Mouse (Mus musculus) hindbrain, embryonic 16.5 days (tissue): ENCODE measurements at regions not wholly inside any gene's neighbourhood (a gene's known extent, or its start where the extent isn't known, plus 50 kb on each side); places are given as distances from the start of the nearest gene placed in this dataset.
A peak's percentile ranks its signal among the peaks of the same experiment; 100 is the strongest.

ENCODE experiments used
- ATAC-seq: fragments of 200-750 bp; cut with Nextera tagmentation; 2 replicates; pipeline ENCODE4 v1.8.0; 2017; ENCODE audit warnings: moderate TSS enrichment, moderate library complexity
- H3K27ac ChIP-seq: fragments of 300-500 bp; sonication (generic); 2 replicates; pipeline ENCODE4 v1.5.1; 2014; ENCODE audit warnings: low read depth, mild to moderate bottlenecking, control low read depth, low read length, moderate library complexity
- H3K27me3 ChIP-seq: fragments of 300-500 bp; sonication (generic); replicated peaks from 2 replicates; pipeline ENCODE4 v1.6.1; 2014; ENCODE audit warnings: low read length; ENCODE audit not compliant: control insufficient read depth, insufficient read depth
- H3K36me3 ChIP-seq: fragments of 300-500 bp; sonication (generic); 2 replicates; pipeline ENCODE4 v1.6.1; 2014; ENCODE audit warnings: mild to moderate bottlenecking, low read length, moderate library complexity, mixed read lengths; ENCODE audit not compliant: control insufficient read depth, insufficient read depth
- H3K4me1 ChIP-seq: fragments of 300-500 bp; sonication (generic); 2 replicates; pipeline ENCODE4 v1.6.1; 2014; ENCODE audit warnings: low read depth, low read length; ENCODE audit not compliant: control insufficient read depth, insufficient read depth
- H3K4me2 ChIP-seq: fragments of 300-500 bp; sonication (generic); 2 replicates; pipeline ENCODE4 v1.6.1; 2014; ENCODE audit warnings: mild to moderate bottlenecking, low read length, control low read depth, moderate library complexity
- H3K4me3 ChIP-seq: fragments of 300-500 bp; sonication (generic); 2 replicates; pipeline ENCODE4 v1.5.1; 2014; ENCODE audit warnings: mild to moderate bottlenecking, low read length, control low read depth, moderate library complexity
- H3K9ac ChIP-seq: fragments of 300-500 bp; sonication (generic); 2 replicates; pipeline ENCODE4 v1.6.1; 2014; ENCODE audit warnings: low read depth, mild to moderate bottlenecking, control low read depth, low read length, moderate library complexity
- H3K9me3 ChIP-seq: fragments of 300-500 bp; sonication (generic); 2 replicates; pipeline ENCODE4 v1.6.1; 2014; ENCODE audit warnings: mild to moderate bottlenecking, low read length, moderate library complexity; ENCODE audit not compliant: control insufficient read depth
- WGBS: fragments of 180-500 bp; shearing (Covaris S2); extraction: QIAGEN DNeasy Blood & Tissue Kit; methylation state at CpG from one replicate; pipeline ENCODE4 v1.1.7; 2014; 5-methylcytosine and 5-hydroxymethylcytosine counted together

- H3K4me3 ChIP-seq = no peak overlapping the region
- H3K36me3 ChIP-seq = no peaks in the 10 kb centered on the region
- H3K4me1 ChIP-seq = no peaks in the 10 kb centered on the region; the same call in 1 of the 2 replicates
- 0 out of 2 replicates have a peak overlapping the region, but pooled peaks have one; percentile 12 for H3K27ac ChIP-seq
- H3K4me2 ChIP-seq = no peak overlapping the region
- no peak overlapping the region for H3K9ac ChIP-seq
- no peaks in the 10 kb centered on the region for H3K27me3 ChIP-seq
- H3K9me3 ChIP-seq = no peaks in the 10 kb centered on the region
- no peak for ATAC-seq
- 63% methylated on average over 9 of the region's 9 CpGs for WGBS
Observed at GRCm38 (mm10) chr6:117272227-117272955, 104.1 kb downstream of the Cxcl12 start.

DNA sequence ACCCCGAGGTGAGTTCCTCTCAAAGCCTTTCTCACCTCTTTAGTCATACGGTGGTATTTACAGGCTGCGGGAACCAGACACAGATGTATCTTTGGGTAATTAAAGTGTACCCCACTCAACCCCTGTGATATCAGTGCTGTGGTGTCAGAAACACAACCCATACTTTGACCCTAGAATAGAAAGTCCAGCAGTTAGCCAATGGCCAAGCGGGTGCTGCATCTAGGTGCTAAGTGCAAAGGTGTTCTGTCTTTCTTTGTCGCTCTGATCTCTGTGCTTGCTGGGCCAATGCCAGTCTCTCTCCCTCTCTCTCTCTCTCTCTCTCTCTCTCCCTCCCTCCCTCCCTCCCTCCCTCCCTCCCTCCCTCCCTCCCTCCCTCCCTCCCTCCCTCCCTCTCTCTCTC, 107.6 kb downstream of the Cxcl12 start:
- H3K4me2 ChIP-seq = no peak overlapping the region
- no peak for ATAC-seq
- H3K4me1 ChIP-seq = peaks cover 6% of the 10 kb centered on the region
- H3K4me3 ChIP-seq = no peak overlapping the region
- WGBS = 90% methylated on average over 5 of the region's 5 CpGs
- H3K9me3 ChIP-seq = no peaks in the 10 kb centered on the region
- no peaks in the 10 kb centered on the region for H3K36me3 ChIP-seq
- no peaks in the 10 kb centered on the region for H3K27me3 ChIP-seq
- H3K9ac ChIP-seq = no peak overlapping the region
- no peak overlapping the region for H3K27ac ChIP-seq

DNA sequence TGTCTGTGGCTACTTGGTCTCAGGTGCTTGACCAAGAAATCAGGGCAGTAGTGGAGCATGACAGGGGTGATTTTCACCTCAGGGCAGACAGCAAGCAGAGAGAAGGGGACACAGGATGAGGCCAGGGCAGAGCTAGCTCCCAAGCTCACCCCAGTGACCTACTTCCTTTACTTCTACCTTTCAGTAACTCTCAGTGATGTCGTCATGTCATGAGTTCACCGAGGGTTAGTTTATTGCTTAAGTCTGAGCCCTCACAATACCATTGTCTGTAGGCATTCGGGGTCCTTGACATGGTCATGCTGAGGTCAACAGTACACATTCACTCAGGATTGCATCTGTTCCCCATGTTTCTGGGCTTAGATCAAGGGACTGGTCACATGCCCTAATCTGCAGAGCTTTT, 108.5 kb downstream of the Cxcl12 start:
- no peaks in the 10 kb centered on the region for H3K36me3 ChIP-seq
- H3K27ac ChIP-seq = no peak overlapping the region
- no peak overlapping the region for H3K4me2 ChIP-seq
- WGBS = 78% methylated on average over 3 of the region's 3 CpGs
- H3K9ac ChIP-seq = no peak overlapping the region
- no peaks in the 10 kb centered on the region for H3K9me3 ChIP-seq
- H3K4me3 ChIP-seq = no peak overlapping the region
- ATAC-seq = no peak
- peaks cover 6% of the 10 kb centered on the region for H3K4me1 ChIP-seq
- no peaks in the 10 kb centered on the region for H3K27me3 ChIP-seq

- Histone ChIP-seq H3K27ac (no peak overlapping the region; the same call in 1 of the 2 replicates), H3K9ac (no peak overlapping the region), H3K4me3 (no peak overlapping the region), H3K4me2 (no peak overlapping the region; the same call in 1 of the 2 replicates), H3K36me3 (no peaks in the 10 kb centered on the region), H3K9me3 (no peaks in the 10 kb centered on the region), H3K4me1 (peaks cover 6% of the 10 kb centered on the region), H3K27me3 (no peaks in the 10 kb centered on the region)
- ATAC-seq = 0 out of 2 replicates have a peak, but pooled peaks have one; percentile 9
Observed at GRCm38 (mm10) chr6:117279297-117279696, 111.0 kb downstream of the Cxcl12 start.

DNA sequence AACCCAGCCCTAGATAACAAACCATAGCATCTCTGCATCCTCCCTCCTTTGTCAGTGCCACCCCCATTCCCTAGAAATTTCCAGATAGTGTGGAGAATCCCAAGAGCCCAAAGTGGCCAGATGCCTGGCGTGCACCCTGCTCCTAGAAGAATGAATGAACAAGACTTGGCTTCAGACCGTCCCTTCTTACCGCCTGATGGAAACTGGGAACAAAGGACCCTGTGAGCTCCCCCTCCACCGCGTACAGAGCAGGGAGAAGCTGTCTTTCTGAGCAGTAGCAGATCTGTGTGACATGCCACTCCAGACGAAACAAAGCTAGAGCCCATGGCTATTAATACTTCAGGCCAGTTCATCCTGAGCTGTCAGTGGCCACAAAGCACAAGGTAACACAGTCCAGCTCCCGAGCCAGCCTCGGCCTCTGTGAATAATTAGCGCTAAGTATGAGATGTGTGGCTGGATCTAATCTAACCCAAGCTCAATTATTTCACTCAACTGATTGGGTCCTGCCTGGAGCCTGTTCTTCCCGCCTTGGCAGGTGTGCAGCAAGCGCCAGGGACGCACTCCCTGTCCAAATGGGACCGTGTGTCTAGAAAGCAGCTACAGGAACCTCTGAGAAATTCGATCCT, 111.6 kb downstream of the Cxcl12 start:
- Histone ChIP-seq H3K9me3 (no peaks in the 10 kb centered on the region), H3K27ac (no peak overlapping the region; the same call in 1 of the 2 replicates), H3K27me3 (no peaks in the 10 kb centered on the region), H3K4me3 (no peak overlapping the region), H3K4me2 (no peak overlapping the region; the same call in 1 of the 2 replicates), H3K4me1 (peaks cover 6% of the 10 kb centered on the region), H3K36me3 (no peaks in the 10 kb centered on the region), H3K9ac (no peak overlapping the region; the same call in 1 of the 2 replicates)
- 38% methylated on average over 14 of the region's 14 CpGs for WGBS
- ATAC-seq = peak; percentile 85

GRCm38 (mm10) chr6:117280911-117281310, 112.6 kb downstream of the Cxcl12 start:
- no peak overlapping the region for H3K4me3 ChIP-seq
- no peaks in the 10 kb centered on the region for H3K9me3 ChIP-seq
- H3K27ac ChIP-seq = no peak overlapping the region
- no peak overlapping the region for H3K4me2 ChIP-seq
- 93% methylated on average over 3 of the region's 3 CpGs for WGBS
- H3K4me1 ChIP-seq = peaks cover 6% of the 10 kb centered on the region
- no peaks in the 10 kb centered on the region for H3K27me3 ChIP-seq
- no peak for ATAC-seq
- H3K36me3 ChIP-seq = no peaks in the 10 kb centered on the region
- H3K9ac ChIP-seq = no peak overlapping the region

GRCm38 (mm10) chr6:117283616-117284015, 115.3 kb downstream of the Cxcl12 start:
- Histone ChIP-seq H3K4me2 (no peak overlapping the region), H3K9me3 (no peaks in the 10 kb centered on the region), H3K27me3 (no peaks in the 10 kb centered on the region), H3K36me3 (no peaks in the 10 kb centered on the region), H3K4me1 (peaks cover 6% of the 10 kb centered on the region), H3K9ac (no peak overlapping the region), H3K27ac (no peak overlapping the region), H3K4me3 (no peak overlapping the region)
- no peak for ATAC-seq
- WGBS = 86% methylated on average over 3 of the region's 3 CpGs

- H3K9me3 ChIP-seq = no peaks in the 10 kb centered on the region
- peaks cover 4% of the 10 kb centered on the region for H3K4me1 ChIP-seq
- no peak overlapping the region for H3K27ac ChIP-seq
- WGBS = 77% methylated on average over 5 of the region's 5 CpGs
- ATAC-seq = no peak
- no peak overlapping the region for H3K4me3 ChIP-seq
- H3K36me3 ChIP-seq = no peaks in the 10 kb centered on the region
- no peak overlapping the region for H3K4me2 ChIP-seq
- no peak overlapping the region for H3K9ac ChIP-seq
- H3K27me3 ChIP-seq = no peaks in the 10 kb centered on the region
Observed at GRCm38 (mm10) chr6:117284376-117285106, 116.2 kb downstream of the Cxcl12 start.

- no peak for ATAC-seq
- H3K4me2 ChIP-seq = no peak overlapping the region
- H3K4me1 ChIP-seq = no peaks in the 10 kb centered on the region
- no peaks in the 10 kb centered on the region for H3K27me3 ChIP-seq
- no peaks in the 10 kb centered on the region for H3K36me3 ChIP-seq
- H3K27ac ChIP-seq = no peak overlapping the region
- WGBS = 88% methylated on average over 5 of the region's 5 CpGs
- no peak overlapping the region for H3K9ac ChIP-seq
- H3K9me3 ChIP-seq = no peaks in the 10 kb centered on the region
- no peak overlapping the region for H3K4me3 ChIP-seq
Observed at GRCm38 (mm10) chr6:117287396-117287795, 119.1 kb downstream of the Cxcl12 start.
